Mouse (Mus musculus) adrenal gland, adult 8-10 months (tissue): ENCODE results near the gene Vmn1r139. TPM values are rescaled to one million over a fixed set of nuclear protein-coding genes. Genes with fewer than 3 reads are reported as not detected.
"Not testable (repeated sequence)": the region's sequence is repeated elsewhere in the genome, so short reads cannot be mapped to it uniquely, and the experiment has no call there.

Experiments
- DNase-seq: peaks from one replicate; pipeline ENCODE4 v3.0.0; 2022
- total RNA-seq, 4 experiments: library from RNA; stranded (reverse); gene quantifications; 2 replicates each; pipeline ENCODE4 v1.2.4; 2022

The Vmn1r139 gene
- not detected for total RNA-seq

GRCm38 (mm10) chr7:22068757-22069156, at the start of gene Vmn1r139:
TSS of gene Vmn1r139 (plus strand) at chr7:22069057.
- not testable (repeated sequence) for DNase-seq

GRCm38 (mm10) chr7:22028797-22029196, 40.1 kb upstream of the Vmn1r139 start, which contains the start of gene Vmn1r138:
TSS of gene Vmn1r138 (minus strand) at chr7:22028897.
- DNase-seq: not testable (repeated sequence)

- DNase-seq: not testable (repeated sequence)
Observed at GRCm38 (mm10) chr7:22056205-22056604, 12.7 kb upstream of the Vmn1r139 start, which contains the start of gene Gm6176. TSS of gene Gm6176 (minus strand) at chr7:22056305.

- DNase-seq: not testable (repeated sequence)
Observed at GRCm38 (mm10) chr7:22118145-22118544, 49.3 kb downstream of the Vmn1r139 start, which contains the start of gene Gm16451. TSS of gene Gm16451 (minus strand) at chr7:22118245.

- DNase-seq: not testable (repeated sequence)
Observed at GRCm38 (mm10) chr7:22134641-22135040, 65.8 kb downstream of the Vmn1r139 start, which contains the start of gene Gm10666. TSS of gene Gm10666 (minus strand) at chr7:22134741.

Other genes starting within 250 kb of the Vmn1r139 start
- gene Vmn1r135, start 236.7 kb upstream of the Vmn1r139 start, total RNA-seq: not detected
- not detected for gene Gm5725, start 224.8 kb upstream of the Vmn1r139 start, total RNA-seq
- not detected for gene Gm5891, start 147.8 kb upstream of the Vmn1r139 start, total RNA-seq
- not detected for gene Vmn1r137, start 74.5 kb upstream of the Vmn1r139 start, total RNA-seq
- not detected for gene Vmn1r138, start 40.2 kb upstream of the Vmn1r139 start, total RNA-seq
- gene Gm6176, start 12.8 kb upstream of the Vmn1r139 start, total RNA-seq: not detected
- not detected for gene Gm16451, start 49.2 kb downstream of the Vmn1r139 start, total RNA-seq
- not detected for gene Gm10666, start 65.7 kb downstream of the Vmn1r139 start, total RNA-seq
- gene Vmn1r142, start 95.0 kb downstream of the Vmn1r139 start, total RNA-seq: not detected
- gene Vmn1r143, start 120.3 kb downstream of the Vmn1r139 start, total RNA-seq: not detected
- not detected for gene Gm8653, start 132.2 kb downstream of the Vmn1r139 start, total RNA-seq
- gene Gm8453, start 160.4 kb downstream of the Vmn1r139 start, total RNA-seq: not detected